Mouse (Mus musculus) common myeloid progenitor, adult 5-6 weeks (primary cell): ENCODE data around the gene Bag5. TPM values are rescaled to one million over a fixed set of nuclear protein-coding genes. Genes with fewer than 3 reads are reported as not detected.

Source experiments
- ATAC-seq: replicated peaks from 2 replicates; pipeline ENCODE4 v1.8.0; 2016; ENCODE audit warnings: low read depth, mild to moderate bottlenecking, moderate TSS enrichment, inconsistent platforms; ENCODE audit not compliant: poor library complexity, severe bottlenecking
- total RNA-seq: library from RNA; stranded (forward); fragments of 200-1000, 187-1606 nt; gene quantifications from 2 replicates; pipeline ENCODE4 v1.2.3, GENCODE M21; 2017

Bag5 gene
- total RNA-seq = 38.3 and 44.9 TPM in 2 replicates

DNA sequence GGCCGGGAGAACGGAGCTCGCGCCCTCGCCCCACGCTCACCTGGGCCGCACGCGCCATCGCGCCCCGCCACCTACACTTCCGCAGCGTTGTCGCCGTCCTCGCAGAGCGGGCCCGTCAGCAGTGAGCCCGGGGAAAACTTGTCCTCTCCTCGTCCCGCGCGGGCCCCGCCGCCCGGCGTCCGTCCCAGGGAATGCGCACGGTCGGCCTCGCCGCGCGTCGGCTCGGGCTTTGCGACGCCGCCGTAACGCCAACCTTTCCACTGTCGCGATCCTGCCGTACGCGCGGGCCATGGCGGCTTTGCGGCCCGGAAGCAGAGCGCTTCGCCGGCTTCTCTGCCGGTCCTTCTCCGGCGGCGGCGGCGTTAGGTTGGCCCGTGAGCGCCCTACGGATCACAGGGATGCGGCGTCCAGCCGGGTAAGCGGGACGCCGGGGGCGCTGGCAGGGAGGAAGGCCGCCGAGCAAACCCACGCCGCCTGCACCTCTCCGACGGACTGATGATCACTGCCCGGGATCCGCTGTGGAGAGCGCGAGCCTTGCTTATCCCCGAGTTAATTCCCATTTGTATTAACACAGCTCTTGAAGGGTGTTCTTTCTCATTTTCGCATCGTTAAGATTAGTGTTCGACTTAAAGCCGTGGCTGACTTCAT lies at the start of gene Bag5, which contains the start of gene Apopt1:
TSS of gene Bag5 (minus strand) at position 254 of the 648 bp plus-strand sequence.
TSS of gene Apopt1 (plus strand) at position 258 of the 648 bp plus-strand sequence.
- peak; percentile 94 for ATAC-seq

- no peak for ATAC-seq
Observed at GRCm38 (mm10) chr12:111760306-111760908, 47.4 kb upstream of the Bag5 start.

DNA sequence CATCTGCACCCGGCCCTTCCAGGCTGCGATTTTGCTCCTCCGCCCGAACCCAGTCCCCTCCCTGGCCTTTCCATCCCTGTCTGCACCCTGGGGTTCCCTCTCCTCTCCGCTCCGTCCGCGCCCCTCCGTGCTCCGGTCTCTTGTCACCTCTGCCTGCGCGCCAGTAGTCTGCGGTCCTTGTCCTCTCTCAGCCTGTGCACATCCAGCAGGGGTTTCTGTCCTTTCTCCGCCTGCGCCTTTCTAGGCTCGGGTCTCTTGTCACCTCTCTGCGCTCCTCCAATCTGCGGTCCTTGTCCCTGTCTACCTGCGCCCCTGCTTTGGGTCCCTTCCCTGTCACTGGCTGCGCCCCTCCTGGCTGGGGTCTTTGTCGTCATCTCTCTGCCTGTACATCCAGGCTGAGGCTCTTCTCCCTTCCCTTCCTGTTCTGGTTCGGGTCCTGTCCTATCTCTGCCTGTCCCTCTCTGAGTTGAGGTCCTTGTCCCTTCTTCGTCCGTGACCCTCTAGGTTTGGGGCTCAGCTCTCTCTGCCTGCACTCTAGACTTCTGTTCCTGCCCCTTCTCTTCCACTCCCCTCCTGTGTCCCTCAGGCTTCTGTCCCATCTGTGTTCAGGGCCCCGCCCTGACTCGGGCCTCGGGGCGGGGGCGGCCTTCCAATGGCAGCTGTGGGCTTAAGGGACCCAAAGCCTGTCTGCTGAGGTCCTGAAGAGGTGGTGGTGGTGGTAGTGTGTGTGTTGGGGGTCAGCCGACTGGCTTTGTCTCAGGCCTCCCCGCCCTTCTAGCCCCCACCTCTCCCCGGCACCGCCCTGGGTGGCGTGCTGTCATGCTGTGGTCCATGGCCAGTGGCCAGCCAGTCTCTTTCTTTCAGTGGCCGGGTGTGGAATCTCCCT lies 46.4 kb upstream of the Bag5 start:
- peak; percentile 27 for ATAC-seq

DNA sequence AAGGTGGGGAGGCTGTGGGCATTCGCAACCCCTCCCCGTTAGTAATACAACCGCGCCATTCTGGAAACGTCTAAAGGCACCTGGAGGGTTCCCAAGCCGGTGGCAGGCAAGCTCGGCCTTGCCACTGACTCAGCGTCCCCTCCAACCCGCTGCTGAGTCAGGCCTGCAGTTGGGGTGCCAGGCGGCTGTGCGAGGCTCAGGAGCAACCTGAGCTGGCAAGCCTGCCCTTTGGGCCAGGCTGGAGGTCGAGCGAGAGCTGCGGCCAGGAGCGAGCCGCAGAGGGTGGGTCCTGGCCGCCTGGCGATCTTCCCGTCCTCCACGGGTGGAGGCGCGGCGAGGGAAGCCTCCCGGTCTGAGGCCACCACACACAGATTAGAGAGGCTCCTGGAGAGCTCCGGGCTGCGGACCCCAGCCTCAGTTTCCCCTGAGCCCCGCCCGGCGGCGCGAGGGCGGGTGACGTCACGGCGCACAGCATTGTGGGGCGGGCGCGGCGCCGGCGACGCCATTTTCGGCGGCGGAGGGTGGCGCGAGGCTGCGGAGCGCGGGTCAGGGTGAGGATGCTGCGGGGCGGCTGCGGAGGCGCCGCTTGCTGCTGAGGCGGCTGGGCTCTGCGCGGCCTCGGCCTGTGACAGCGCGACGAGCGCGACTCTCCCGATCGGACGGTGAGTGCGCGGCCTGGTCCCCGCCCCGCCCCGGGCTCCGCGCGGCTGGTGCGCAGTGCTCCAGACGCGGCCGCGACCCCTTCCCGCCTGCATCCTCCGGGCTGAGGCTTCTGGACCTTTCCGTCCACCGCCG lies 45.5 kb upstream of the Bag5 start, which contains the start of gene Klc1:
TSS of gene Klc1 (plus strand) at position 469 of the 795 bp plus-strand sequence.
- ATAC-seq = peak; percentile 38

DNA sequence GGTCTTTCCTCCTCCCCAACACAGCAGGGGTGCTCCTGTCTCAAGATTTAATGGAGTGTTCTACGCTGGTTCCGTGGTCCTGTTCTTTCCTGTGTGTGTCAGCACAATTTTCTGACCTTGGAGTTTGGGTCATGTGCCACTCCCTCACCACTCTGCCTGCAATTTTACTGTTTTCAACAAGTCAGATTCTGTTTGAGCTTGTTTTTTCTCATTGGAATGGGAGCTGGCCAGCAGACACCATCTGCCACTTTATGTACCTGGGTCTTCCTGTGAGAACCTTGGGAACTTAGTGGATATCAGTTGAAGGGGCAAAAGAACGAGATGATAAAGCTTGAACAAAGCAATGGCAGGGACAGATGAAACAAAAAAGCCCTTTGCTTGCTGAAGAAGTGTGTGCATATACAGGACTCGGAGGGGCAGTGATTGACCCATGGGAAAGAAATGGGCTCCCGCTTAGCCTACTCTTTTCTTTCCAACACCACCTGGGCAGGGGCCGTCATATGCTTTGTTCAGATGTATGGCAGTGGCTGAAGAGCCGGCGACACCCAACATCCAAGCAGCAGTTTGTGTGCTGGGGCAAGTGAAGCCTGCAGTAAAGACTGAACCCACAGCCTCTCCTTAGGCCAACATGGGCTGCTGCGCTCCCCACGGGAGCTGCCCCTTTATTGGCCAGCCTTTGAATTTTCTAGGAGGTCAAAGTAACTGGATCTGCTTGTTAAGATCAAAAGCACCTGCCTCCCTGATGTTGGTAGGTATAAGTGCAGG lies 44.7 kb upstream of the Bag5 start:
- ATAC-seq = 0 out of 2 replicates have a peak, but pooled peaks have one; percentile 3

GRCm38 (mm10) chr12:111756698-111757082 lies 43.6 kb upstream of the Bag5 start:
- no peak for ATAC-seq

- no peak for ATAC-seq
Observed at GRCm38 (mm10) chr12:111756082-111756697, 43.1 kb upstream of the Bag5 start.

GRCm38 (mm10) chr12:111755231-111755630 lies 42.2 kb upstream of the Bag5 start:
- ATAC-seq = no peak

DNA sequence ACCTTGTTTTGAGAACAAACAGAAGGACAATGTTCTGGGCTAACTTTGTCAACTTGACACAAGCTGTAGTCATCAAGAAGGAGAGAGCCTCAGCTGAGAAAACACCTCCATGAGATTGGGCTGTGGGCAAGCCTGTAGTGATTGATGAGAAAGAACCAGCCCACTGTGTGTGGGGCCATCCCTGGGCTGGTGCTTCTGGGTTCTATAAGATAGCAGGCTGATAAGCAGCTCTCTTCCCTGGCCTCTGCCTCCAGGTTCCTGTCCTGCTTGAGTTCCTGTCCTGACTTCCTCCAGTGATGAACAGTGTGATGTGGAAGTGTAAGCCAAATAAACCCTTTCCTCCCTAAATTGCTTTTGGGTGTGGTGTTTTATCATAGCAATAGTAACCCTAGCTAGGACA lies 41.7 kb upstream of the Bag5 start:
- no peak for ATAC-seq

- ATAC-seq = no peak
Observed at GRCm38 (mm10) chr12:111753347-111753746, 40.3 kb upstream of the Bag5 start.

DNA sequence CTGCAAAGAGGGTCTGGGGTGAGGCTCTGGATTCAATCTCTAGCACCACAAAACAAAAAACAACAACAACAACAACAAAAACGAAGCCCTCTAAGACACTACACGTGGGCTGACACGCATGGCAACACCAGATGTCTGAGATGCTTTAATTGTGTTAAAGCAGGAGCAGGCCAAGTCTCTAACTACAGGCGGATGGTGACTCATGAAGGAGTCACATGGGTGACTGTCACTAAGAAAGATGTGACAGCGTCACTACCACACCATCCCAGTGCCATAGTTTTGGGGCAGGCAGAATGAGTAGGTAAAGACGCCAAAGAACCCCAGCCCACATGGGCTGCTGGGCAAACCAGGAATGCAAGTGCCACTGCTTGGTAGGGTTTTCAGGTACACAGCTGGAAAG lies 39.4 kb upstream of the Bag5 start:
- ATAC-seq = no peak

DNA sequence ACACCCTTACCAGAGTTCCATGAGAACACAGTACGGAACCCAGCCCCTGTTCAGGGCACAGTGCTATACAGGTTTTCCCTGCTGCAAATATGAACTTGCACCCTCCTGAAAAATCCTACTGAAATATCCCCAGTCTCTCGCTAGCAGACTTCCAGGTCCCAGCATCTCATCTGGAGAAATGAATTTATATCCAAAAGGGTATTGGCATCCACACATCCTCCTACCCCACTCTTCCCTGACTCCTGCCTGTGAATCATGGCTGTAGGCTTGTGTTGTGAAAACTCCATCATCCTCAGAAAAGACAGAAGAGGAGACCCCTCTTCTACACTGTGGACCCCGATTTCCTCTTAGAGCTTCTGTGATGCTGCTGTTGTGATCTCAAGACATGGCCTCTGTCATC lies 37.7 kb upstream of the Bag5 start:
- no peak for ATAC-seq

- ATAC-seq = no peak
Observed at GRCm38 (mm10) chr12:111747421-111747820, 34.4 kb upstream of the Bag5 start.

DNA sequence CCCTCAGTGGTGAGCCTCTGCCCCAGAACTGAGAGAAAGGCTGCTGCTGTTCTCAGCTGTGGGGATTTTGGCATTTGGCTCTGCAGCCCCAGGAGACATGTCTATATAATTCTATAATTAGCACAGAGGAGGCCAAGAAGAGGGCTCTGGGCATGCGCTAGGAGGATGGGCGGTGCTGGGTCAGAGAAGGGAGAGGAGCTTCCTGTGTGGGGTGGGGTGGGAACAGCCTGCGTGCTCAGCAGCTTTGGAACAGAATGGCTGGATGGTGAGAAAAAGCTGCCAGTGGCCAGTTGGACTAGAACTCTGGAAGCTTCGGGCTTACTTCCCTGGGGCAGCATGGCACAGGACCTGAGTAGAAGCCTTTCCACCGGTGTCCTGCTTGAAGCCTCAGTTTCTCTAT lies 33.0 kb upstream of the Bag5 start:
- ATAC-seq = peak; percentile 85

DNA sequence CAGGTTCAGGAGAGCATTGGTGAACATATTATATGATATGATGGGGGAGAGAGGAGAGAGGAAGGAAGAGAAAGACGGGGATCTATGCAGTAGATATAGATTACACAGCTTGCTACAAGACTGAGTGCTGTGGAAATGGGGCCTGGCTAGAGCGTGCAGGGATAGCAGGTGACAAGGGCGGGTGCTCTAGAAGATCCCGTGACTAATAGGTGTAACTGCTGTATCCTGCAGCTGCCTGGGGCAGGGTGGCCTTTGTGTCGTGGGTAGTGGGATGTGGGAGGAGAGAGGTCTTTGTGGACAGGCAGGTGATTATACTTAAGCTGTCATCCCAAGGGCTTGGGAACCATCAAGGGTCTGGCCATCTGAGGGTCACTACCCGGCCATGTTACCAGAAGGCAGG lies 32.2 kb upstream of the Bag5 start:
- ATAC-seq = no peak

GRCm38 (mm10) chr12:111743981-111744423 lies 30.9 kb upstream of the Bag5 start:
- ATAC-seq = peak; percentile 72

DNA sequence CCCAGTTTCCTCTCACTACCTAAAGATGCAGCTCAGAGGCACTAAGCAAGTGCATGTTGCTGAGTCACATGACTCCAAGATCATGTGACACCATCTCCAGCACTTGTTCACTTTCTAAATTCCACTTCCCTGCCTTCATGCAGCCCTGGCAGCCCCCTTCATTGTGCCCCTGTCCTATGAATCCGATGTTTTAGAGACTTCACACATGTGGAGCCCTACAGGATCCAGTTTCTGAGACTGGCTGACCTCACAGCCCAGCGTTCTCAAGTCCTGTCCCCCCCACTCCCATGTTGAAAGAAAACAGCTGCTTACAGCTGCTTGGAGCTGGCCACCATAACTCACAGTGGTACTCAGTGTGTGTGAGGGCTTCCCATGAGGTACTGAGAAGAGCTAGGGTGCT lies 30.4 kb upstream of the Bag5 start:
- ATAC-seq = no peak

DNA sequence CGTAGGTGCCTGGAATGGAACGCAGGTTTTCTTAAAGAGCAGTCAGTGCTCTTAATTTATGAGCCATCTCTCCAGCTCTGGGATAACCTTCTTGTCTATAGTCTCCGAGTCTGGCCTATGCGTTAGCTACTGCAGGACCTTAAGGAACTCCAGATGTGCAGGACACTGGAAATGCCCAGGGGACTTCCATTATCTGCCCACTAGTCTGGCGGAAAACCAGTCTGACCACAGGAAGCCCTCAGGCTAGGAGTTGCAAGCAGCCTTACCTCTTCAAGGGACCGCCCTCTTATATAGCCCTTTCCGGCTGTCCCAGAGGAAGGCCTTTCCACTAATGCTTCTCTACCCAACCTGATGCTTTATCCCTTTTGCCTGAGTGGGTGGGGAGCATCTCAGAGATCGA lies 28.3 kb upstream of the Bag5 start:
- ATAC-seq = no peak

DNA sequence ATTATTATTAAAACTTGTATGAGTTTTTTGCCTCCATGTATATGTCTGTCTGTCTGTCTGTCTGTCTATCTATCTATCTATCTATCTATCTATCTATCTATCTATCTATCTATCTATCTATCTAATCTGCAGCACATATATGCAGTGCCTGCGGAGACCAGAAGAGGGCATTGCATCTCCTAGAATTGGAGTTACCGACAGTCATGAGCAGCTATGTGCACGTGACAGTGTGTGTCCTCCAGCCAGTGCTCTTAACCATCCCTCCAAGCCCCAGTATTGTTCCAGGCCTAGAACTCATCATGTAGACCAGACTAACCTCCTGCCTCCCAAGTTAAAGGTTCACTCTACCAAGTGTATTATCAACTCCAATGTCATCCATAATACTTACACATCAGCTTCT lies 25.7 kb upstream of the Bag5 start:
- ATAC-seq = peak; percentile 58; the same call in 1 of the 2 replicates
